Mouse (Mus musculus) liver, embryonic 13.5 days (tissue): ENCODE data around the gene Krt31. TPM values are rescaled to one million over a fixed set of nuclear protein-coding genes. Genes with fewer than 3 reads are reported as not detected.

Experiments
- ATAC-seq: fragments of 200-750 bp; cut with Nextera tagmentation; 2 replicates; pipeline ENCODE4 v1.8.0; 2017; ENCODE audit warnings: low read depth, mild to moderate bottlenecking, moderate number of reproducible peaks, moderate library complexity
- DNase-seq: peaks from one replicate; pipeline ENCODE4 v3.0.0; 2022
- H3K27ac ChIP-seq: fragments of 300-500 bp; sonication (generic); 2 replicates; pipeline ENCODE4 v1.5.1; 2015; ENCODE audit warnings: moderate library complexity, mild to moderate bottlenecking, inconsistent platforms
- H3K27me3 ChIP-seq: fragments of 300-500 bp; sonication (generic); 2 replicates; pipeline ENCODE4 v1.6.1; 2015; ENCODE audit warnings: mild to moderate bottlenecking, inconsistent platforms
- H3K36me3 ChIP-seq: fragments of 300-500 bp; sonication (generic); 2 replicates; pipeline ENCODE4 v1.6.1; 2015; ENCODE audit warnings: mild to moderate bottlenecking, inconsistent platforms
- H3K4me1 ChIP-seq: fragments of 300-500 bp; sonication (generic); replicated peaks from 2 replicates; pipeline ENCODE4 v1.6.1; 2015; ENCODE audit warnings: inconsistent platforms
- H3K4me2 ChIP-seq: fragments of 300-500 bp; sonication (generic); 2 replicates; pipeline ENCODE4 v1.6.1; 2015; ENCODE audit warnings: inconsistent platforms, mild to moderate bottlenecking, moderate library complexity
- H3K4me3 ChIP-seq: fragments of 300-500 bp; sonication (generic); replicated peaks from 2 replicates; pipeline ENCODE4 v1.5.1; 2015; ENCODE audit warnings: mild to moderate bottlenecking, inconsistent platforms
- H3K9ac ChIP-seq: fragments of 300-500 bp; sonication (generic); 2 replicates; pipeline ENCODE4 v1.6.1; 2015; ENCODE audit warnings: mild to moderate bottlenecking, inconsistent platforms
- H3K9me3 ChIP-seq: fragments of 300-500 bp; sonication (generic); replicated peaks from 2 replicates; pipeline ENCODE4 v1.6.1; 2016; ENCODE audit warnings: inconsistent platforms
- WGBS: fragments of 180-500 bp; shearing (Covaris S2); methylation state at CpG from one replicate; pipeline ENCODE4 v1.1.7; 2015; ENCODE audit not compliant: insufficient replicate concordance; 5-methylcytosine and 5-hydroxymethylcytosine counted together
- polyA plus RNA-seq: library from polyadenylated mRNA; unstranded; fragments of >200 nt; fragmentation: Nextera tagmentation; extraction: Ambion mirVana; gene quantifications from 2 replicates; pipeline ENCODE4 v1.2.1, GENCODE M21; 2015

Gene Krt31
- polyA plus RNA-seq, 1 experiment from 2014 or later, result not detected

DNA sequence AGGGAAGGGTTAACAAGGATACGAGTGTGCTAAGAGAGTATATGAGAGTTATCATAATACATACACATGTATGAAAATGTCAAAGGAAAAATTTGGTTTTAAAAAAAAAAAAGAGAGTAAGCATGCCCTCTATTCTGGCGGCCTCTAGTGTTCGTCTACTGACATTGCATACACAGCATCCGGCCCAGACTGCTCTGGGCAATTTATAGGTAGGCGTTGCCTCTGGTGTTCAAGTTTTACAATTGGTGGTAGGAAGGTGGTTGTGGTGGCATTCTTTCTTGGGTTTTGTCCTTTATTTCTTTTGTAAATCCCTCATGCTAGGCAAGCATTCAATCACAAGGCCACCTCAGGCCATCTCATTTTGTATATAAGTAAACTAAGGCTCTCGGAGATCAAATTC lies 45.5 kb downstream of the Krt31 start:
- ATAC-seq (no peak), DNase-seq (no peak)

DNA sequence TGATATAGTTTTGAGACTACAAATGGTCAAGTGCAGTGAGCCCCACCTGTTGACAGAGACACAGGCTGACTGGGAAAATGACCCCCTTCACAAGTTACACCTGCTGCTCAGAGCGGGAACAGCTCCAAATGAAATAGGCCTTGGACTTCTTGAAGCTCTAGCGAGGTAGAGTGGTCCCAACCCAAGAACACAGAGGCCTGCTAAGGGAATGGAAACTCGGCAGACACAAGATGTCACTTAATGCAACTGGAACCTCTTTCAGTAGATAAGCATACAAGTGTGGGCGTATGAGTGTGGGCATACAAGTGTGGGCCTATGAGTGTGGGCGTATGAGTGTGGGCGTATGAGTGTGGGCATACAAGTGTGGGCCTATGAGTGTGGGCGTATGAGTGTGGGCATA lies 51.3 kb downstream of the Krt31 start:
- Histone ChIP-seq H3K36me3 (no peaks in the 10 kb centered on the region), H3K9ac (no peak overlapping the region), H3K9me3 (no peaks in the 10 kb centered on the region), H3K27me3 (peaks cover 5% of the 10 kb centered on the region; the same call in 1 of the 2 replicates), H3K27ac (no peak overlapping the region), H3K4me3 (no peak overlapping the region), H3K4me1 (no peaks in the 10 kb centered on the region), H3K4me2 (no peak overlapping the region)
- WGBS, result 69% methylated on average over 7 of the region's 7 CpGs
- ATAC-seq, result no peak
- no peak for DNase-seq

More for the DNA sequence above, 45.5 kb downstream of the Krt31 start:
- Histone ChIP-seq H3K4me3 (no peak overlapping the region), H3K4me1 (no peaks in the 10 kb centered on the region), H3K36me3 (no peaks in the 10 kb centered on the region), H3K4me2 (no peak overlapping the region), H3K9ac (no peak overlapping the region), H3K27ac (no peak overlapping the region), H3K27me3 (no peaks in the 10 kb centered on the region), H3K9me3 (no peaks in the 10 kb centered on the region)
- WGBS, result 25% methylated on average over 6 of the region's 6 CpGs

Other genes with a start within 250 kb of the Krt31 start
- not detected in 2 replicates for gene Gm11554, start 246.1 kb downstream of the Krt31 start, polyA plus RNA-seq
- not detected in 2 replicates for gene Krtap4-13, start 240.7 kb downstream of the Krt31 start, polyA plus RNA-seq
- not detected in 2 replicates for gene Gm11564, start 234.9 kb downstream of the Krt31 start, polyA plus RNA-seq
- gene 2300003K06Rik, start 212.5 kb downstream of the Krt31 start, polyA plus RNA-seq, result not detected in 2 replicates
- gene Krtap4-16, start 198.9 kb downstream of the Krt31 start, polyA plus RNA-seq, result not detected in 2 replicates
- not detected in 2 replicates for gene Gm11568, start 192.6 kb downstream of the Krt31 start, polyA plus RNA-seq
- gene Gm11559, start 186.1 kb downstream of the Krt31 start, polyA plus RNA-seq, result not detected in 2 replicates
- gene Krtap9-1, start 177.2 kb downstream of the Krt31 start, polyA plus RNA-seq, result not detected in 2 replicates
- not detected in 2 replicates for gene Gm11567, start 171.4 kb downstream of the Krt31 start, polyA plus RNA-seq
- gene Krtap31-1, start 142.6 kb downstream of the Krt31 start, polyA plus RNA-seq, result not detected in 2 replicates
- gene Gm11565, start 135.8 kb downstream of the Krt31 start, polyA plus RNA-seq, result not detected in 2 replicates
- gene Krtap31-2, start 114.3 kb downstream of the Krt31 start, polyA plus RNA-seq, result not detected in 2 replicates
- gene Krtap9-5, start 102.1 kb downstream of the Krt31 start, polyA plus RNA-seq, result not detected in 2 replicates
- gene Krtap29-1, start 71.5 kb downstream of the Krt31 start, polyA plus RNA-seq, result not detected in 2 replicates
- gene Krtap16-1, start 64.0 kb downstream of the Krt31 start, polyA plus RNA-seq, result not detected in 2 replicates
- gene Krtap17-1, start 56.6 kb downstream of the Krt31 start, polyA plus RNA-seq, result not detected in 2 replicates
- gene Krt33a, start 34.3 kb downstream of the Krt31 start, polyA plus RNA-seq, result not detected in 2 replicates
- gene Krt33b, start 20.7 kb downstream of the Krt31 start, polyA plus RNA-seq, result not detected in 2 replicates
- not detected in 2 replicates for gene Krt34, start 9.0 kb downstream of the Krt31 start, polyA plus RNA-seq
- gene Krt32, start 37.7 kb upstream of the Krt31 start, polyA plus RNA-seq, result not detected in 2 replicates
- gene Krt35, start 45.7 kb upstream of the Krt31 start, polyA plus RNA-seq, result not detected in 2 replicates
- not detected in 2 replicates for gene Krt36, start 55.1 kb upstream of the Krt31 start, polyA plus RNA-seq
- 0.10 and 0.20 TPM in 2 replicates for gene Krt13, start 71.0 kb upstream of the Krt31 start, polyA plus RNA-seq
- gene Krt15, start 85.4 kb upstream of the Krt31 start, polyA plus RNA-seq, result 1.5 and 2.1 TPM in 2 replicates
- 2.6 and 4.3 TPM in 2 replicates for gene Krt19, start 98.1 kb upstream of the Krt31 start, polyA plus RNA-seq
- gene Krt9, start 142.7 kb upstream of the Krt31 start, polyA plus RNA-seq, result not detected in 2 replicates
- 0.90 and 1.0 TPM in 2 replicates for gene Krt14, start 157.0 kb upstream of the Krt31 start, polyA plus RNA-seq
- gene Krt16, start 198.4 kb upstream of the Krt31 start, polyA plus RNA-seq, result not detected in 2 replicates
- 0.41 and 0.62 TPM in 2 replicates for gene Krt17, start 210.5 kb upstream of the Krt31 start, polyA plus RNA-seq
- not detected in 2 replicates for gene Krt42, start 219.3 kb upstream of the Krt31 start, polyA plus RNA-seq